Mouse (Mus musculus): ENCODE results near the gene Sstr3.

Gene Sstr3

DNA sequence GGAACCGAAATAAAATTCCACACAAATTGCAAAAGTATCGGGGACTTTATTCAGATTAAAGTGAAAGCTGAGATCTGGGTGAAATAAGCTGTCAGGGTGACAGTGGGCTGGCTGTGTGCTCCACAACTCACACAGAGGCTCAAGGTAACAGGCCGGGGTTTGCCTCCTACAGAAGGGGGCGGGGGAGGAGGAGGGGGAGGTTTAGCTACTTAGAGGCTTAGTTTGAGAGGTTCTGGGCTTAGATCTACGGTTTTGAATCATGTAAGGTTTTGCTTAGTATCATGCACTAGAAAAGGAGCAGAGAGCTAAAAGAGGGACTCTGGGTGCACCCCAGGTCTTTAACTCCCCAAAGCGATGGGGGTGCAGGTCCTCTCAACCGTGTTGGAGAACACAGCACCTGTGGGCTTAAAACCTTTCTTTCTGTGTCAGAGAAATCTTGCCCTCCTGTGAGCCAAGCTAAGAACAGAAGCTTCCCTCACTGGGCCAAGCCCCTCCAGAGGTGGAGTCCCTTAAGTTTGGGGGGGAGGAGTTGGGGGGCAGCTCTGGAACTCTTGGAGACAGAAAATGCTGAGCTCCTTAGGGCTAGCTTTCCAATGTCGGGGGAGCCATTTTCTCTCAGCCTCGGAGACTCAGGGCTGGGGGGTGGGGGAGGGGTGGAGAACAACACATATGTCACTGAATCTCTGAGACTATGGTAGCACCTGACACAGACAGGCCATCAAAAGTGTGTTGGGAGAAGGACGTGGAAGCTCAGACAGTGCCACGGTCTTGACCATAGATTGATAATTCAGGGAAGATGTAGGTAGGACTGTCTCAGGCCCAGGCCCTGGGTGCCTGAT, 14.9 kb upstream of the Sstr3 start:
- no peak for DNase-seq (ENCODE audit: low read depth, low spot score)

DNA sequence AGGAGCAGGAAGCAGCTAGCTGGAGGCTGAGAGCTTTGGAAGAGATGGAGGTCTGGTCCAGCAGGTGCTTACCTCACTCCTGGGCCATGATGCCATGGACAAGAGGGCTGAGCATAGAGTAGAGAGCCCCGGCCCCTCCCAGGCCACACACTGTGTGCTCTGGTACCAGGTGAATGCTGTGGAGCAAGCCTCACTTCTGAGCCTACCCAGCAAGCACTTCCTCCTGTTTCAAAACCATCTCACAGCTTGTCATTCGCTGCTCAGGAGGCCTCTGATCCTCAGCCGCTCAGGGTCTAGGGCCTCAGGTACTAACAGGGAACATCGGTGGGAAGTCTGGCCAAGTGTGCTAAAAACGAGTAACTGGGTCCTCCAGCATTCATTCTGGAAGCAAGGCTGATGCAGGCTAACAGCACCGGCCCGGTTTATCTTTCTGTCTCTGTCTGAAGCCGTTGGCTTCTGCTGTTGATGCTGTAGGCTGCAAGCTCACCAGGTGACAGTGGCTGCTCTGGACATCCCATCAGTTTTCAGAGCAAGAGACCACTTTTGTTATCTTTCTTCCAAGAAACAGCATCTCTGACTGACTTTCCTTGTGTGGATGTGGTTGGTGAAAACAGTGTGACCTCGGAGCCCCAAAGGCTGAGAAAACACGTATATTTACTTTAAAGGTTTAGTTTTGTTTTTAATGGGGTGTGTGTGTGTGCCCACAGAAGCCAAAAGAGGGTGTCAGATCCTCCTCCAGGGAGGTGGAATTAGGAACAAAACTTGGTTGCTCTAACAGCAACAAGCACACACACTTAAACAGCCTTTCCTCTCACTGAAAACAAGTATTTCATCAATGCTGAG, 13.4 kb upstream of the Sstr3 start:
- DNase-seq (ENCODE audit: low read depth, low spot score): no peak

DNA sequence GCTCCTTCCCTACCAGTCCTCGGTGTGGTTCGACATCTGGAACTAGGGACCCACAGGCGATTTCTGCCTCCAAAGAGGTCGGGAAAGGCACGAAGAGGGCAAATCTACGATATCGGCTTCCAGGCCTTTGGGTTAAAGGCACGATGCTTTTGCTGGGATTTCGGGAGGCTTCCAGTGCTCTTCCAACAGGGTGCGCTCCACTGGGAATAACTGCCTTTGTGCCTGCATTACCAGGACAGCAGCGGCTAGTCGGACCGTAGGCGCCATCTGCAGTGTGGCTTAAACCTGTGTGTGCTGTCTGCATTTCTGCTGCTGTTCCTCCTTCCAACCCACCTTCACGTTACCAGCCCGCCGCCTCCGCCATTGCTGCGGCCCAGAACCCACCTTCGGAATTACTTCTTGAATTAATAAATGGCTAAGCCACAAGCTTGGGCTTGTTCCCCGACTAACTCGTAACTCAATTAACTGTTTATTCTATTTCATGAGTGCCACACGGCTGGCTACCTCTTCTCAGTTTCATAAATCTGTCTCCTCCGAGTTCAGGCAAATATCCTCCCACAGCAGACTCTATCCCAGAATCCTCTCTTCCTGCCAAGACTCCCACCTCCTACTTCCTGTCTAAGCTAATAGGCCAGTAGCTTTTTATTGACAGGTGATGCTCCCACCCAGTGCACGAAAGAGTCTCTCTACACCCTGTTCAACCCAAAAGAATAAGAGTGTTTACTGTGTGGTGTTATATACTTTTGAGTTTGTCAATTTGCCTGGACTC, 10.2 kb upstream of the Sstr3 start:
- no peak for DNase-seq (ENCODE audit: low read depth, low spot score)

DNA sequence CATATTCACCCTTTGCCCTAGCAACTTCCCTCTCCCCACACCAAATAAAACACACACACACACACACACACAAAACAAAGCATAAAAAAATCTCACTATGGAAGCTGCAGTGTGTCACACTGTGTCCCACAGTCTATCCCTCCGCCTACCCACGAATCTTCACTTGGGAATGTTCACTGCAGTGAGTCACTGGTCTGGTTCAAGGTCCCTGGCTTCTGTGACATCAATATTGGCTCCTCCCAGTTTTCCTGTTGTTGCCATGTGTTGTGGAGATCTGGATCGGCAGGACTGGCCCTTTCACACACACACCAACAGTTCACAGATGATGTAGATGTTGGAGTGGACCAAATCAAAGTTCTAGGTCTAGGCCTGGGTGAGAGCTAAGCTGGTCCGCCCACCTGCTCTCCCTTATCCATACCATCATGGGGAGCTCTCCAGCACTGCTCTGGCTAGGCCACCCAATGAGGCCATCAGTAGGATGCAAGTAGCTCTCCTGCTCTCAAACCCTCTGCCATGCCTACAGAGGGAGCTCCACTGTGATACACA, 4.8 kb upstream of the Sstr3 start:
- no peak for DNase-seq (ENCODE audit: low read depth, low spot score)

DNA sequence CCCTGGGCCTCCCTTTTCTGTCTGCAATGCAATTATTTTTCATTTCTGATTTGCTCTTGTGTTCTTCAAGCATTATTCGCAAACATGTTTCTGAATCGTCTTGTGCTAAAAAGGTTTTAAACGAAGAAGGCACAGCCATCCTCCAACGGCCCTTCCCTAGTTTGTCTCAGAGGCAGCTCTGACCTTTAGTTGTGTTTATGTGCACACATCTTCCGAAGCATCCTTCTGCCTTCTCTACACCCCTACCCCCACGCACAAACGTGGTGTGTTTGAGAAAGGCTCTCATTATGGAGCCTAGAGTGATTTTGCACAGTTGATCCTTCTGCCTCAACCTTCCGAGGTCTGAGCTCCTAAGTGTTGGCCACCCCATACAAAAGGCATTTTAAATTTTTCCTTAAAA, 4.2 kb upstream of the Sstr3 start:
- DNase-seq (ENCODE audit: low read depth, low spot score): no peak

DNA sequence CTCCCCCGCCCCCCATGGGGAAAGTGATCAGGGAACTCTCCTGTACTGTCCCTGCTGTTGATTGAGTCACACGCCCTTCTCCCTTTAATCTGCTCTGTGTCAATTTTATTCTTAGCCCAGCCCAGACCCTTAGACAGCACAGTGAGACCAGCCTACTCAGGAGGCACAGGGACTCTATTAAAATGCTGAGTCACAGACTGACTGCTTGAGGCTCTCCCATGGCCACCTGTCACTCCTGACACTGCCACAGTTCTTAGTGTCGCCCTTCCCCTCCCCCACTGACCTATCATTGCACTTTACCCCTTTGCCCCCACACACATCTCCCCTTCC, 3.8 kb upstream of the Sstr3 start:
- DNase-seq (ENCODE audit: low read depth, low spot score): no peak

DNA sequence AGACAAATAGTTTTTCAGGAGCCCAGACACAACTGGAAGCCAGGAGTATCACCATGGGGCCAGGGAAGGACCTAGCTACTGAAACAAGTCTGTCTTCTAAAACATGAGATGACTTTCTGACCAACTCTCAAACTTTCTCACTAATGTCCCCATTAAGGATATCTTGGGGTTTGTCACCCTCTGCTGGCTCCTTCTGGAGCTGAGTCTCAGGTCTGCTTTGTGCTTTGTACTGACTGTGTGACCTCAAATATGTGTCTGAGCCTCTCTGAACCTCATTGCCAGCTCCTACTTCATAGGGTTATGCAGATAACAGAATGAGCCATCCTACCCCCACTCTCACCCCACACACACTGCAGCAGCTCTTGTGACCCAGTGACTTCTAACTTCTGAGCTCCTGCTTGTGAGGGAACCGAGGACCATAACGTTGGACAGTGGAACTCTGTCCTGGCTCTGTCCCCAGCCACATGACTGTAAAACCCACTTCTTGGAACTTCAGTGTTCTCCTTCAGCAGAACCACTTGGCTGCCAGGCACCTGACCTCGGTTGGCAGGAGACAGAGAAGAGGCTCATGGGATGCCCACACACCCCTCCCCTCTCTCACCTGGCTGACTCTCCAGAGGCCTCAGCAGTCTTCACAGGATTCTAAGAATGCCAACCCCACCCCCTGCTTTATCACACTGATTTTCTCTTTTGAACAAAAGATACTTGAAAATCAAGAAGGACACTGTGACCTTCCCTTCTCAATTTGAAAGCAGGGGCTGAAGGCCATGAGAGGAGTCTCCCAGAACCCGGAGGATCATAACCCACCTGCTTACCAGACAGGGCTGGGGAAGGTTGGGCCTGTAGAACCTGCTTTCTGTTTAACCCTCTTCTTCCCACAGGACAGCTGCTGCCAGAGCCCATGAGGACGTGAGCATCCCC, 3.2 kb upstream of the Sstr3 start:
- DNase-seq (ENCODE audit: low read depth, low spot score): no peak

DNA sequence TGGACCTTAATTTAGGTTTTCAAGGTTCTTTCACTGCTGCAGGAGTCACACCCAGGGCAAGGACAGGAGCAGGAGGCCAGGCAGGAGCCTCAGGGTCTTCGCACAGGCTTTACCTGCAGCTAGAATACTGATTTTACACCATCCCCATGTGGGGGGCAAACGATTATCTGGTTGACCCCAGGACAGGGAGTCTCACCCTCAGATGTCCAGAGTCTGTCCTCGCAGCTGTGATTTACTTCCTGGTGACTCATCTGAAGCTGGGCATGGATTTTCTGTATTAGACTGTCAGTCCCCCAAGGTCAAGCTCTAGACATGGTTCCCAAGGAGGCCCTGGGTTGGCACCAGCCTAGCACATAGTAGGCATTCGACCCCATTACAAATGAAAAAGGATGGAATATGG, 1.6 kb upstream of the Sstr3 start:
- DNase-seq (ENCODE audit: low read depth, low spot score): no peak

DNA sequence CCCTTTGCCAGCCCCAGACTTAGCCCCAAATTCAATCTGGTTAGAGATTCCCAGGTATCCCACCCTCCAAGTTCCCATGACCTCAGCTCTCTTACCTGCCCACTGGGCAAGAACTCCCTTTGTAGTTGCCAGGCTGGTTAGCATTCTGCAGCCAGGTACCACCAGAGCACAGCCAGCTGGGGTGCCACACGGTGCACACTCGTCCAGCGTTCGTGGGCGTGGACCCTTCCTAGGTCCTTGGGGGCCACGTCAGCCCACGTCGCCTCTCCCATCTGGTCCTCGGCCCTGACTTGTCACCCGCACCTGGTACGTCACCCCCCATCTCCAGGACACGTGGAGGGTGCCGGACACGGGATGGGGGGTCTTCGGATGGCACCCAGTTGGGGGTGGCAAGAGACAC, 444 bp downstream of the Sstr3 start:
- no peak for DNase-seq (ENCODE audit: low read depth, low spot score)

DNA sequence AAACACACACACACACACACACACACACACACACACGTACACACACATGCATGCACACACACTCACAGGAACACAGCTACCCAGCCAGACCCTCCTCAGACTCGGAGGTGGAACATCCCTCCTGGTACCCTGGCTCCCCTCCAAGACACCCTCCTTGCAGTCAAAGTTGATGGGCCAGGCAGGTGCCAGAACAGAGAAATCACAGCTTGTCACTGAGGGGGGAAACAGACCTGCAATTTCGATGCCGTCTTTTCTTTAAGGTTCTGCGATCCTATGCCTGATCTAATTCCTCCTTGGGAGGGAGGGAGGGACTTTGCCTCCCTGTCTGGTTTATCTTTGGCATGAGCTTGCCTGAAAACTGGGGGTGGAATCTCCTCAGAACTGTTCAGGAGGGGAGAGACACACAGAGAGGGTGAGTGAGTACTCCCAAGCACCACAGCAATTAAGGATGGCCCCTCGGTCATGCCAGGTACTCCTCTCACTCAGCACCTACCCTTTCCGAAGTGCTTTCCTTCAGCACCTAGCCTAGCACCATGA, 1.6 kb downstream of the Sstr3 start:
- no peak for DNase-seq (ENCODE audit: low read depth, low spot score)

DNA sequence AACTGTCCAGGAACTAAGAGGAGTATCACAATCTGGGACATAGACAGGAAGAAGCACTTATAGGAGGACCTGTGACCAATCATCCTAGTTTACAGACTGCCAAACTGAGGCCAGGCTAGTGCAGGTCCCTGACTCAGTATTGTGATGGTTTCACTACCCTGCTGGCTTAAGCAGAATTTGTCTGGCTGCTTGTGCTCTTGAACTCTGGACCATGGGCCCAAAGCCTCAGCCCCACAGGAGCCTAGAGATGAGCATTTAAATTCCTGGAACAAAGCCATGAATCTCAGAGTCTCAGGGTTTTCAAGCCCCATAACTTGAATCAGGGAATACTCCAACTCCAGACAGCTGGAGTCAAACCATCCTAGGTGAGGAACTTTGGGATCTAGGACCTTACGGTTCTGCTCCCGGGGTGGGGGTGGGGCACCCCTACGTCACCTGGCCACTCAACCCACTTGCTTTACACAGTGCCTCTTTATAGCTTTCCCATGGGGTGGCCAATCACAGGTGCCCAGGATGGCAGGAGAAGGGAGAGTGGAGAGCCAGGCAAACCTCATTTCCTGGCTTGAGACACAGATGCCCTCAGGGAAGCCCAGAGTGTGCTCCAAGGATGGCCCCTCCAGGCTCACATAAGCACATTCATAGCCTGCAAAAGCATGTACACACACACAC, 2.3 kb downstream of the Sstr3 start:
- DNase-seq (ENCODE audit: low read depth, low spot score): no peak

DNA sequence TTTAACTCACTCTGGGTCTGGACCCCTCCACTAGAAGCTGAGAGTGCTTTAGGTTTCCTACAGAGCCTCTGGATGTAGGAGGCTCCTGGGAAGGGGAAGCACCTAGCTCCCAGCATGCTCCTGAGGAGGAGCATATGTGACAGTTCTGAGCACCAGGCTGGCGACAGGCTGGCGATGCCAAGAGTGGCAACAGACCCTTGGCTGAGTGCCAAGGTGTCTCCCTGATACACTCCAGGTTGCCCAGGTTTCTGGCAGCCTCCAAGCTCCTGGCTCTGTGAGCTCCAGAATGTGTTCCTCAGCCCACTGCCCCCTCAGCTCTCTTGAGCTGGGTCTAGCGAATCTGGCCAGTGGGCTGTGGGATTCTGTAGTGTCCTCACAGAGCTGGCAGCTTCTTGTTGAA, 2.9 kb downstream of the Sstr3 start:
- no peak for DNase-seq (ENCODE audit: low read depth, low spot score)

DNA sequence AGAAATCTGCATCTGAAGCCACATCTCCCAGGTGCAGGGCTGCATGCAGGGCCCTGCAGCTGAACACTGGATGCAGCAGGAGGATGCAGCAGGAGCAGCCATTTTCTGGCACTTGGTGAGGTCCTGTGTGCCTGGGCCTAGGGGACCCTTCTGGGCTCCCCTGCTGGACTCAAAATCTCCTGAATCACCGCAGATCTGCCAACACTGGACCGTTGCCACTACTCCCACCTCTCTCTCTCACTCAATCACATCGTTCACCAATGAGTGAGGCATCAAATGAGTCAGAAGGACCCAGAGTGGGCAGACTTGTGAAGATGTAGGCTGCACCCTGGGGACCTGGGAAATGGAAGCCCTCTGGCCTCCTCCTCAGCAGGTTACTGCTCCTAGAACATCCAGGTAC, 3.4 kb downstream of the Sstr3 start:
- no peak for DNase-seq (ENCODE audit: low read depth, low spot score)

DNA sequence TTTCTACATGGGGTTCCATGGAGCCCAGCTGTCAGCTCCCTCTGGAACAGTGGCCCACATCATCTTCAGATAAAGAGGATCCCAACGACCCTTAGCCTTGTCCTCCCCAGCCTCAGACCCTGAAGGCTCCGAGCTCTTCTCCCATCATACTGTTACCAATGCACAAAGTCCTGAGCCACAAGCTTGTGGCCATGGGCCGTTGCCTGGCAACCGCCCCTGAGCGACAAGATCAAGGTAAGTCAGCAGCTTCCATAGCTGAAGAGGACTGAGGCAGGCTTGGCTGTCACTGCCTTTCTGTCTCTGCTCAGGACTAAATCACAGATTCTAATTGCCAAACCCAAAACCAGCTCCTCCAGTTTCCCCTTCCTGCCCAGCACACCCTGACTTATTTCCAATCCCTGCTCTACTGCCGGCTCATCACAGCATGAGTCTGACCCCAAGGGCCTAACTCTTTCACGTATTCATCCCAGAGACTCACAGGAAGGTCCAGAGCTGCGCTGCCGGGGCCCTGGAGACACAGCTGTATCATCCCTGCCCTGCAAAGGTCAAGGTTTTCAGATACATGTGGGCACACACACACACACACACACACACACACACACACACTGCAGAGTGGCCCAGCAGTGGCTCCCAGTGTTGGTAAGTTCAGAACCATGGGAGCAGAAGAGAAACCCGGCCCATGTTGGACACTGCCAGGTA, 8.6 kb downstream of the Sstr3 start:
- no peak for DNase-seq (ENCODE audit: low read depth, low spot score)

DNA sequence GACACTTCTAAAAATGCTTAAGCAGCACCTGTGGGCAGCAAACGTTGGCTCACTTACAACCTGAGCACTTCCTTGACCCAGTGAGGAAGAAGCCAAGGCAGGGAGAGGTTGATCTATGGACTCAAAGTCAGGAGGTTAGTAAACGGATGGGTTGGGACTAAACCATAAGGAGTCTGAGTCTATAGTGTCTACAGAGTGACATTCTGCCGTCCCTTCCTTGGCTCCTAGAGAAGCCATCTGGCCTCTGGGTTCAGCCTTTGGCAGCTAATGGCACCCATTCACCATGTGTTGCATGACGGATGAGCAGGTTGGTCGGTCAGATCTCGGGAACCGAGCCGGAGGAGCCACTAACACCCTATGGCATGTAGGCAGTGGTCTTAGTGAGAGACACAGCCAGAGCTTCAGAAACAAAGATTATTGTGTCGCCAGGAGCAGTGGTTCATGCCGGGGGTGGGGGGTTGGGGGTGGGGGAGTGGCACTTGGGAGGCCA, 11.1 kb downstream of the Sstr3 start:
- no peak for DNase-seq (ENCODE audit: low read depth, low spot score)

DNA sequence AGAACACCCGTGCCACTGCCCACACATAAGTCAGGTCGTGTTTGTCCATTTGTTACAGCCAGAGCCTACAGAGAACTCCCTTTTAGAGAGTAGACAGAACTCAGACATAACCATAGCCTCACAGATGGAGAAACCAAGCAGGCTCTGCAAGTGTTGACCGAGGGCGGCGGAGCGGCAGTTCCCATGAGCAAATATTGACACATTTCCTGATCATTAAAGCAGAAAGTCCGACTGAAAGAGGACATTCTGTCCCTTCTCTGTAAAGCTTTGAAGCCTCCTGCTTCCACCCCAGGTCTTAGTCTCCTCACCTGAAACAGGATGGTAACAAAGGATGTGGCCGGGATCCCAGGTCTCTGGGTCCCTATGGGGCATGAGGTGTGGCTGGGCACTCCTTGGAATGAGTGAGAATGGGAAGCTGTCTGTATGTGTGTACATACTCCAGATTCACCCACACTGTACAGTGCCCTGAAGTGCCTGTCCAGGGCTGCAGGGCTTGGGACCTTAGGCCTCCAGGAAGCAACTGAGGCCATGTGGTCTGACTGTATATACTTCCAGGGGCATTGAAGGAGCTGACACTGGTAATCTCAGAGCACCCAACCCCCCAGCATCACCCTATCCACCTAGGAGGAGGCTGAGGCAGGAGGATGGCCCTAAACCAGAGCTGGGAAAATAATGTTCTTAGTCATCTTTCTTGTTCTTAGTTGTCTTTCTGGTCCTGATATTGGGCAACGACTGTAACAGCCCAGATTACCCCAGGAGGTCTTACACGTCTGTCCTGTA, 11.7 kb downstream of the Sstr3 start:
- DNase-seq (ENCODE audit: low read depth, low spot score): no peak

DNA sequence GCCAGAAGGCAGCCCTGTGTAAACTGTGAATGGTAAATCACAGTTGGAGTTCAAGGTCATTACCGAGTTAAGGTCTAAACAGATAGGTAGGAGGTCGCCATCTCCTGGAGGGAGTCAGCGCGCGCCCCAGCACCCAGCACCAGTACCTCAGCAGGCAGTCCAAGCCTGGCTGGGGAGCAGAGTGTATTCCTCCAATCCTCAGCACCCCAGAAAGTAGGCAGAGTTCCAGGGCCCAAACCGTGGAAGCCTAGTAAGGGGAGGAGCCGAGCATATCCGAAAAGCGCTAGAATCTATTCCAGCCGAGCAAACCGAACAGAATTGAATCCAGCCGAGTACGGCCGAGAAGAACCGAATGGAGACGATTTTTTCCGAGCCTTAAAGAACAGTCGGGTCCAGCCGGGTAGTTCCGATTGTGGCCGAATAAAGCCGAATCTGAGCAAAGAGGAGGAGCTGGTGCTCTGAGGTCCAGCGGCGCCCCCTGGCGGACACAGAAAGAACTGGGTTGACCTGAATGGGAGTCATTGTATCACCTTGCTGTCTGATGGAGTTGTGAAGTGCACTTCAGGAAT, 12.5 kb downstream of the Sstr3 start:
- peak; percentile 79 for DNase-seq (ENCODE audit: low read depth, low spot score)

DNA sequence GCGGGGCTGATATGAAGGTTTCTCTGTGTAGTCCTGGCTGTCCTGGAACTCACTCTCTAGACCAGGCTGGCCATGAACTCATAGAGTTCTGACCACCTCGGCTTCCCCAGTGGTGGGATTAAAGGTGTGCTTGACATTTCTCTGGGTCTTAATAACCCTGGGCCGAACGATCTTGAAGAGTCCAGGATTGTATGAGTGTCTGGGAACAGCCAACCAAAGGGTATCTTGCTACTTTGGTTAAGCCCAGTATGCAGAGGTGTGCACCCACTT, 13.1 kb downstream of the Sstr3 start:
- no peak for DNase-seq (ENCODE audit: low read depth, low spot score)
